Mouse (Mus musculus) left cerebral cortex, postnatal 14 days (tissue): ENCODE data around the gene Slc5a4b. TPM values are rescaled to one million over a fixed set of nuclear protein-coding genes. Genes with fewer than 3 reads are reported as not detected.
"Not testable (repeated sequence)": the region's sequence is repeated elsewhere in the genome, so short reads cannot be mapped to it uniquely, and the experiment has no call there.

Experiments
- DNase-seq, 2 experiments: peaks; one replicate each; pipeline ENCODE4 v3.0.0; 2021 to 2022; ENCODE audit warnings: low spot score in 2 of 2, mixed read lengths in 1 of 2
- intact Hi-C: fragments of 180-260 bp; cut with DNase I; formaldehyde crosslinking; loops from one replicate; pipeline ENCODE4 v1.15.1; 2025
- long read RNA-seq, 2 experiments: library from polyadenylated mRNA; stranded (forward); transcript quantifications; one replicate each; pipeline ENCODE4 v2.0.0; 2021
- total RNA-seq, 2 experiments: library from RNA; stranded (reverse); gene quantifications; 2 replicates each; pipeline ENCODE4 v1.2.3; 2021

Slc5a4b gene
- not detected for total RNA-seq
- long read RNA-seq, experiment 1, result 0 reads
- long read RNA-seq, experiment 2, partial matches to known transcripts, result 0 of 1 reads
- long read RNA-seq, experiment 2, other reads (novel, unspliced or antisense), result 1 of 1 reads

DNA sequence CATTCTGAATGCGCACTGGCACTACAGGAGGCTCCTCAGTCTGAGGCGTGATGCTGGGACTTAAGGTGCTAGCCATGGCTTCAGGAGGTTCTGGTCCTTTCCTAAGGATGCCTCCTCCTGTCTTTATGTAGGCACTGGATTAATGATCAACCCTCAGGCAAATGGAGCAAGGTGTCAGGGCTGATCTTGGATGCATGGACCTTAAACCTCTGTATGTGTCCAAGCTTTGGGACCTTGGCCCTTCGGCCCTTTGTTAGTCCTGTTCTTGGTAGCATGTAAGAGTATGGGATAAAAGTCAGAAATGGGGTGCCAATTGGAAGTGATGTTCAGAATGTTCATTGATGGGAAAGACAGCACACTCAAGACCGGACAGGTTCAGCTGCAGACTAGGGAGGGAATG, at the start of gene Slc5a4b:
Gene Slc5a4b (minus strand): TSS at position 101 of the 400 bp plus-strand sequence.
- intact Hi-C loops, result no loop called here
- DNase-seq, result no peak

- intact Hi-C loops, result no loop called here
- no peak for DNase-seq
Measured at GRCm38 (mm10) chr10:76158009-76158408, 47.2 kb upstream of the Slc5a4b start.

DNA sequence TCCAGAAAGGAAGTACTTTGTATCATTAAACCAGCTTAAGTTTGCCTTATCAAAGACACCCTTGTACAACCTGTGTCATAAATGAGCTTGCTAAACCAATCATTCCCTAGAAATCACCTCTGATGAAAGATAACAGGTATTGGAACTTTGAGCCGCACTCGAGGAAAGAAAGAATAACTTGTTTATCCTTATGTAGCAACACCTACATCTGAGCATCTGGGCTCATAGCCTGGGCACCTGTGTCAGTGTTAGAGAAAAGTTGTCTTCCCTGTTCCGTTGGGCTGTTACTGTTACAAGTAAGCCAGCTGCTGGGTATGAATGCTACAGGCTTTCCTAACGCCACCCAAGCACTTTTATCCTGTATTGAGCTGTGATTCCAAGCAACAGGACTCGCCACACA, 46.8 kb upstream of the Slc5a4b start:
- no peak for DNase-seq
- intact Hi-C loops, result no loop called here

DNA sequence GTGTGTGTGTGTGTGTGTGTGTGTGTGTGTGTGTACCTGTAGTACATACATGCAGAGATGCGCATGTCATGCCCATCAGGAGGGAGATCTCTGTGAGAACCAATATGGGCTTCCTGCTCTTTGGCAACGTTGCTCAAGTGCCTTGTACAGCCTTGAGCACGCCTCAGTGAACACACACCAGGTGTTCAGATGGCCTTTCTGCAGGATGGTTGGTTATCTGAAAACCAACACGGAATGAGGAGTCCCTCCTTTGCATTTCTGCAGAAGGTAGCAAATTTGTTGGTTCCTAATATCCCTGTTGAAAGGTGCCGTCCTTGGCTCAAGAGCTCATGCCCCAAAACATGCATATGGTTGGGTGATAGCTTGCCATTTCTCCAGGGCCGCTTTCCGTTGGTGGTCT, 45.1 kb upstream of the Slc5a4b start:
- intact Hi-C loops, result no loop called here
- no peak for DNase-seq

- no peak for DNase-seq
- intact Hi-C loops, result no loop called here
Measured at GRCm38 (mm10) chr10:76147278-76147677, 36.5 kb upstream of the Slc5a4b start, which contains the start of gene Slc5a4a. Gene Slc5a4a, plus strand, starts transcription at chr10:76147451.

DNA sequence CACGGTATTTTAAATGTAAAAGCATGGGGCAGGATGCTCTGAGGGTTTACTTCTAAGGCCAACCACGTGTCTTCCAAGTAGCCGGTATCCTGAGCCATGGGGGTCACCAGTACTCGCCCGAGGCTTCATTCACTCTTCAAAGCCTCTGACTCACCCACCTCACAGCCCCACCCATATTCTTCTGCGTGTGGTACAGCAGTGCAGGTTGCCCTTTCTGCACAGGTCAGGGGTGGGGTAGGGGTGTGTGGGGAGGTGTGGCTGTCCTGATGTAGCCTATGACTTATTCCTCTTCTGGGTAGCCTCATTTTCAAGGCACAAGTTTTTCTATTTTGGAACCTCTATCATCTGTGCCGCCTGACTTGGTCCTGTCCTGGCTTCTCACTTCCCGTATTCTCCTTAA, 36.1 kb upstream of the Slc5a4b start:
- intact Hi-C loops, result no loop called here
- DNase-seq, result no peak

DNA sequence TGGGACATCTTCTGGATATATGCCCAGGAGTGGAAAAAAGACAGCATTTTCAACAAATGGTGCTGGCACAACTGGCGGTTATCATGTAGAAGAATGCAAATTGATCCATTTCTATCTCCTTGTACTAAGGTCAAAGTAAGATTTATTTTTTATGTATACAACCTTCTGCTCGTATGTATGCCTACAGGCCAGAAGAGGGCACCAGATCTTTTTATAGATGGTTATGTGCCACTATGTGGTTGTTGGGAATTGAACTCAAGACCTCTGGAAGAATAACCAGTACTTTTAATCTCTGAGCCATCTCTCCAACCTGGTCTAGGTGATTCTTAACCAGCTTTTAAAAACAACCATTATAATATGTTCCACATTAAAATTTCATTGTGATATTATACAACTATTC, 25.6 kb upstream of the Slc5a4b start:
- intact Hi-C loops, result no loop called here
- no peak for DNase-seq

GRCm38 (mm10) chr10:76132506-76132905, 21.7 kb upstream of the Slc5a4b start:
- intact Hi-C loops, result no loop called here

GRCm38 (mm10) chr10:76121495-76121894, 10.7 kb upstream of the Slc5a4b start:
- no peak for DNase-seq
- intact Hi-C loops, result no loop called here

More at GRCm38 (mm10) chr10:76132506-76132905, 21.7 kb upstream of the Slc5a4b start:
- DNase-seq, result no peak

GRCm38 (mm10) chr10:76120124-76120711, 9.5 kb upstream of the Slc5a4b start:
- no peak for DNase-seq
- intact Hi-C loops, result no loop called here

- intact Hi-C loops, result no loop called here
- DNase-seq, result peak; percentile 21 to 43
Measured at GRCm38 (mm10) chr10:76118741-76119140, 8.0 kb upstream of the Slc5a4b start.

DNA sequence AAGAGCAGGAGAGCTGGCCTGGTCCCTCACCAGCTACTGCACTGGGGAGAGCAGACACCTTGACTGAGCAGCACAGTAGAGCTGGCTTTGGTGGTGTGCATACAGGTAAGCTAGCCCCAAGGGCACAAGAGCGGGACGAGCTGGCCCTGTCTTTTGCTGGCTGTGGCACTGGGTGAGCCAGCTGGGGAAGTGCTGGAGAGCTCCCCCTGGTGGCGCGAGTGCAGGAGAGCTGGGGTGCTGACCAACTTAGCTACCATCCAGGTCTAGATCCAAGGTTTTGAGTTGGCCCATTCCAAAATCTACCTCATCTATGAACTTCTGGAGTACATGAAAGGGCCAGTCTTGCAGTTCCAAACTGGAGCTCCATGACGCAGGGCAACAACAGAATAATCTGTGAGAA, 7.2 kb upstream of the Slc5a4b start:
- intact Hi-C loops, result no loop called here
- peak in 1 of 2 experiments; percentile 21 for DNase-seq

DNA sequence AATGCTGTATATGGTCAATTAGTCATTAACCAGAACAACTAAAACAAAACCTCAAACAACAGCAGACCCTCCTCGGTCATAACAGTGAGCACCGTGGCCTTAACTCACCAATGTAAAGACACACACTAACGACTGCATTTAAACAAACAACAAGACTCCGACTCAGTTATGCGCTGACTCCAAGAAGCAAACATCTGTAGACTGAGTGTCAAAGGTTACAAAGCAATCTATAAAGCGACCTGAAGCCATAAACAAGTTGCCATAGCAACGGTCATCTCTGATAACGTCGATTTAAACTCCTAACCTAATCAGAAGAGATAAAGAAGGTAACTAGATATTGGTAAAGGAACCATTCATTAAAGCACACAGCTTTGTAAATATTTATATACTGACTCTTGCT, 13.4 kb downstream of the Slc5a4b start:
- intact Hi-C loops, result no loop called here
- no peak for DNase-seq

- intact Hi-C loops, result no loop called here
Measured at GRCm38 (mm10) chr10:76096580-76096979, 14.2 kb downstream of the Slc5a4b start.

GRCm38 (mm10) chr10:76077008-76077407, 33.8 kb downstream of the Slc5a4b start:
- DNase-seq, intact Hi-C loops: not testable (repeated sequence)

More at GRCm38 (mm10) chr10:76096580-76096979, 14.2 kb downstream of the Slc5a4b start:
- no peak for DNase-seq

- DNase-seq, intact Hi-C loops: not testable (repeated sequence)
Measured at GRCm38 (mm10) chr10:76072080-76072479, 38.7 kb downstream of the Slc5a4b start.

GRCm38 (mm10) chr10:76067674-76068613, 42.8 kb downstream of the Slc5a4b start:
- intact Hi-C loops, result no loop called here
- DNase-seq, result no peak

GRCm38 (mm10) chr10:76062439-76062838, 48.3 kb downstream of the Slc5a4b start:
- no peak for DNase-seq
- intact Hi-C loops, result no loop called here

DNA sequence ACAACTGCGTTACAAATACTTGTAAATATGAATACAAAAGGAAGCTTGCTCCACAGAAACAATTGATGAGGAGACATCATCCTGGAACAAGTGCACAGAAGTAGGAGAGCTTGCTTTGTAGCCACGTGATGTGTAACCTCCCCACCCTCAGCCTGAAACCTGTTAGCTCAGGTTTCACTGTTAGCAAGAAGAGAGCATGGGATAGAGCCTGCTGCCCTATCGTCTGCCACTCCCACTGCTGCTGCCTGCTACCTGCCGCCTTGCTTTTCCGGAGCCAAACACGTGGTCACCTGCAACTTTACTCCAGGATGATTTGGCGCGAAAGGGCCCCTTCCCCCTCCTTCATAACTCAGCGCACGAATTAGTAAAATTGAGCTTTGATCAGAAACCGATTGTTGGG, 58.9 kb downstream of the Slc5a4b start:
- intact Hi-C loops, result no loop called here
- DNase-seq, result no peak

- intact Hi-C loops, result no loop called here
Measured at GRCm38 (mm10) chr10:76048967-76049366, 61.8 kb downstream of the Slc5a4b start.

More at GRCm38 (mm10) chr10:76048967-76049366, 61.8 kb downstream of the Slc5a4b start:
- DNase-seq, result no peak
